Mouse (Mus musculus): Measurements from ENCODE around the gene Snrpg. TPM values are rescaled to one million over a fixed set of nuclear protein-coding genes. Genes with fewer than 3 reads are reported as not detected.
"Not testable (repeated sequence)": the region's sequence is repeated elsewhere in the genome, so short reads cannot be mapped to it uniquely, and the experiment has no call there.

Gene Snrpg
- polyA plus RNA-seq, 1 experiment from 2014 or later: 325 TPM

- no peak overlapping the region for H3K27ac ChIP-seq (ENCODE audit: poor library complexity, severe bottlenecking)
- no peak for ATAC-seq (ENCODE audit: insufficient number of reproducible peaks, low FRiP score)
- no peaks in the 10 kb centered on the region for H3K27me3 ChIP-seq (replicated peaks)
- no peak overlapping the region for H3K4me3 ChIP-seq
- 90% methylated on average over 5 of the region's 5 CpGs for WGBS
- no peak overlapping the region for H3K9ac ChIP-seq
- H3K4me1 ChIP-seq (replicated peaks): peaks cover 29% of the 10 kb centered on the region
- no peak overlapping the region for H3K4me2 ChIP-seq
- H3K9me3 ChIP-seq (replicated peaks): no peaks in the 10 kb centered on the region
- H3K36me3 ChIP-seq: peaks cover 21% of the 10 kb centered on the region
Observed at GRCm38 (mm10) chr6:86368479-86368878, 2.6 kb upstream of the Snrpg start.

- Histone ChIP-seq H3K36me3 (peaks cover 25% of the 10 kb centered on the region), H3K4me1 (replicated peaks) (peaks cover 29% of the 10 kb centered on the region), H3K9ac (peak overlapping the region; percentile 70), H3K4me3 (peak overlapping the region; percentile 85; the same call in 1 of the 2 replicates), H3K27me3 (replicated peaks) (no peaks in the 10 kb centered on the region), H3K27ac (ENCODE audit: poor library complexity, severe bottlenecking) (peak overlapping the region; percentile 84; the same call in 1 of the 2 replicates), H3K4me2 (peak overlapping the region; percentile 93), H3K9me3 (replicated peaks) (no peaks in the 10 kb centered on the region)
- 63% methylated on average over 3 of the region's 3 CpGs for WGBS
- ATAC-seq (ENCODE audit: insufficient number of reproducible peaks, low FRiP score): no peak
Observed at GRCm38 (mm10) chr6:86370093-86370713, 901 bp upstream of the Snrpg start.

GRCm38 (mm10) chr6:86371340-86371911 lies 322 bp downstream of the Snrpg start:
- H3K27me3 ChIP-seq (replicated peaks): no peaks in the 10 kb centered on the region
- peak overlapping the region; percentile 85 for H3K4me3 ChIP-seq
- H3K9me3 ChIP-seq (replicated peaks): no peaks in the 10 kb centered on the region
- peak overlapping the region; percentile 91 for H3K9ac ChIP-seq
- peaks cover 30% of the 10 kb centered on the region for H3K36me3 ChIP-seq
- WGBS: under 1% methylated on average over 50 of the region's 50 CpGs
- ATAC-seq (ENCODE audit: insufficient number of reproducible peaks, low FRiP score): peak; percentile 96
- peak overlapping the region; percentile 84 for H3K27ac ChIP-seq (ENCODE audit: poor library complexity, severe bottlenecking)
- peak overlapping the region; percentile 93 for H3K4me2 ChIP-seq
- peaks cover 24% of the 10 kb centered on the region for H3K4me1 ChIP-seq (replicated peaks)

- peaks cover 36% of the 10 kb centered on the region for H3K36me3 ChIP-seq
- H3K9ac ChIP-seq: peak overlapping the region; percentile 91
- peaks cover 21% of the 10 kb centered on the region for H3K4me1 ChIP-seq (replicated peaks)
- peak overlapping the region; percentile 93 for H3K4me2 ChIP-seq
- WGBS: 5% methylated on average over 12 of the region's 12 CpGs
- no peak for ATAC-seq (ENCODE audit: insufficient number of reproducible peaks, low FRiP score)
- no peaks in the 10 kb centered on the region for H3K9me3 ChIP-seq (replicated peaks)
- no peak overlapping the region; the same call in 1 of the 2 replicates for H3K27ac ChIP-seq (ENCODE audit: poor library complexity, severe bottlenecking)
- peak overlapping the region; percentile 85 for H3K4me3 ChIP-seq
- no peaks in the 10 kb centered on the region for H3K27me3 ChIP-seq (replicated peaks)
Observed at GRCm38 (mm10) chr6:86371950-86372516, 929 bp downstream of the Snrpg start.

- H3K36me3 ChIP-seq: peaks cover 40% of the 10 kb centered on the region
- H3K27ac ChIP-seq (ENCODE audit: poor library complexity, severe bottlenecking): no peak overlapping the region
- H3K4me3 ChIP-seq: no peak overlapping the region
- H3K4me1 ChIP-seq (replicated peaks): peaks cover 21% of the 10 kb centered on the region
- no peak overlapping the region for H3K9ac ChIP-seq
- no peak overlapping the region for H3K4me2 ChIP-seq
- no peak for ATAC-seq (ENCODE audit: insufficient number of reproducible peaks, low FRiP score)
- no peaks in the 10 kb centered on the region for H3K9me3 ChIP-seq (replicated peaks)
- WGBS: 90% methylated on average over 6 of the region's 6 CpGs
- H3K27me3 ChIP-seq (replicated peaks): no peaks in the 10 kb centered on the region
Observed at GRCm38 (mm10) chr6:86373556-86373955, 2.5 kb downstream of the Snrpg start.

GRCm38 (mm10) chr6:86378341-86378740 lies 7.2 kb downstream of the Snrpg start:
- WGBS: 93% methylated on average over 3 of the region's 3 CpGs

GRCm38 (mm10) chr6:86380112-86380511 lies 9.0 kb downstream of the Snrpg start:
- WGBS: 67% methylated on average over 8 of the region's 8 CpGs
- H3K9ac ChIP-seq; H3K27ac ChIP-seq (ENCODE audit: poor library complexity, severe bottlenecking); H3K4me3 ChIP-seq; ATAC-seq (ENCODE audit: insufficient number of reproducible peaks, low FRiP score); H3K27me3 ChIP-seq (replicated peaks); H3K4me2 ChIP-seq; H3K4me1 ChIP-seq (replicated peaks); H3K9me3 ChIP-seq (replicated peaks): not testable (repeated sequence)
- peaks cover 41% of the 10 kb centered on the region for H3K36me3 ChIP-seq

More at GRCm38 (mm10) chr6:86378341-86378740, 7.2 kb downstream of the Snrpg start:
- Histone ChIP-seq H3K4me2 (no peak overlapping the region), H3K4me3 (no peak overlapping the region), H3K36me3 (peaks cover 45% of the 10 kb centered on the region), H3K9me3 (replicated peaks) (no peaks in the 10 kb centered on the region), H3K4me1 (replicated peaks) (no peaks in the 10 kb centered on the region), H3K27ac (ENCODE audit: poor library complexity, severe bottlenecking) (no peak overlapping the region), H3K9ac (no peak overlapping the region), H3K27me3 (replicated peaks) (no peaks in the 10 kb centered on the region)
- ATAC-seq (ENCODE audit: insufficient number of reproducible peaks, low FRiP score): no peak

- no peak overlapping the region for H3K4me2 ChIP-seq
- H3K27ac ChIP-seq (ENCODE audit: poor library complexity, severe bottlenecking): no peak overlapping the region
- no peaks in the 10 kb centered on the region for H3K4me1 ChIP-seq (replicated peaks)
- no peaks in the 10 kb centered on the region for H3K9me3 ChIP-seq (replicated peaks)
- H3K4me3 ChIP-seq: no peak overlapping the region
- ATAC-seq (ENCODE audit: insufficient number of reproducible peaks, low FRiP score): no peak
- H3K36me3 ChIP-seq: peaks cover 35% of the 10 kb centered on the region
- H3K27me3 ChIP-seq (replicated peaks): no peaks in the 10 kb centered on the region
- no peak overlapping the region for H3K9ac ChIP-seq
Observed at GRCm38 (mm10) chr6:86382551-86382950, 11.4 kb downstream of the Snrpg start.

GRCm38 (mm10) chr6:86383370-86383769 lies 12.3 kb downstream of the Snrpg start:
- 34% methylated on average over 16 of the region's 16 CpGs for WGBS
- Histone ChIP-seq H3K36me3 (peaks cover 35% of the 10 kb centered on the region), H3K4me3 (no peak overlapping the region)

GRCm38 (mm10) chr6:86384692-86385091 lies 13.6 kb downstream of the Snrpg start:
- H3K27me3 ChIP-seq (replicated peaks): no peaks in the 10 kb centered on the region
- no peak overlapping the region for H3K27ac ChIP-seq (ENCODE audit: poor library complexity, severe bottlenecking)
- no peak overlapping the region for H3K9ac ChIP-seq
- whole genome bisulfite sequencing: 54% methylated on average over 4 of the region's 4 CpGs
- 0 out of 2 replicates have a peak, but pooled peaks cover 5% of the 10 kb centered on the region for H3K4me1 ChIP-seq (replicated peaks)
- no peak for ATAC-seq (ENCODE audit: insufficient number of reproducible peaks, low FRiP score)
- H3K36me3 ChIP-seq: peaks cover 35% of the 10 kb centered on the region
- H3K4me2 ChIP-seq: no peak overlapping the region
- H3K4me3 ChIP-seq: no peak overlapping the region
- no peaks in the 10 kb centered on the region for H3K9me3 ChIP-seq (replicated peaks)

More at GRCm38 (mm10) chr6:86383370-86383769, 12.3 kb downstream of the Snrpg start:
- Histone ChIP-seq H3K4me1 (replicated peaks) (0 out of 2 replicates have a peak, but pooled peaks cover under 1% of the 10 kb centered on the region), H3K9me3 (replicated peaks) (no peaks in the 10 kb centered on the region), H3K4me2 (no peak overlapping the region; the same call in 1 of the 2 replicates), H3K27me3 (replicated peaks) (no peaks in the 10 kb centered on the region), H3K9ac (no peak overlapping the region), H3K27ac (ENCODE audit: poor library complexity, severe bottlenecking) (no peak overlapping the region)
- ATAC-seq (ENCODE audit: insufficient number of reproducible peaks, low FRiP score): no peak

- H3K27me3 ChIP-seq (replicated peaks): no peaks in the 10 kb centered on the region
- H3K4me1 ChIP-seq (replicated peaks): 0 out of 2 replicates have a peak, but pooled peaks cover 5% of the 10 kb centered on the region
- H3K36me3 ChIP-seq: peaks cover 40% of the 10 kb centered on the region
- no peak overlapping the region for H3K4me3 ChIP-seq
- WGBS: 80% methylated on average over 5 of the region's 5 CpGs
- no peak overlapping the region for H3K27ac ChIP-seq (ENCODE audit: poor library complexity, severe bottlenecking)
- no peak overlapping the region for H3K4me2 ChIP-seq
- no peaks in the 10 kb centered on the region for H3K9me3 ChIP-seq (replicated peaks)
- ATAC-seq (ENCODE audit: insufficient number of reproducible peaks, low FRiP score): no peak
- H3K9ac ChIP-seq: no peak overlapping the region
Observed at GRCm38 (mm10) chr6:86385362-86386104, 14.4 kb downstream of the Snrpg start.
